Mouse (Mus musculus): ENCODE results near the gene Arvcf.

Arvcf gene

GRCm38 (mm10) chr16:18429641-18430040, 81.7 kb downstream of the Arvcf start:
- DNase-seq (ENCODE audit: low spot score in 2 of 2) = no peak

DNA sequence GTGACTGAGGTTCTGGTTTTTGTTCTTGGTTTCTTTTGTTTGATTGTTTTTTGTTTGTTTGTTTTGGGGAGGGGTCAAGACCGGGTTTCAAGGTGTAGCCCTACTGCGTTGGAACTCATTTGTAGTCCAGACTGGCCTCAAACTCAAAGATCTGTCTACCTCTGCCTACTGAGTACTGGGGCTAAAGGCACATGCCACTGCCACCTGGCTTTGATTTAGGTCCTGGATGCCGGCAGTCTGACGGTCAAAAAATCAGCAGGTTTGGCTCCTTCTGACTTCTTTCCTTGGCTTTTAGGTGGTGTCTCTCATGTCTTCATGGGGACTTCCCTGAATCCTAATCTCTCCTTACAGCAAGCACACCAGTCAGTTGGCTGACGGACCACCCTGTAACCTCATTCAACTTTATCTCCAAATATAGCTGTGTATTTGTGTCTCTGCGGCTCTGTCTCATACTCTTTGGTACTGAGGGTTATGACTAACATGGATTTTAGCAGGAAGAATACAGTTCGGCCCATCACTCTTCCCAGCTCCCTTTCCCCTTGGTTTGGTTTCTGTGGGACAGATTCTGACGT, 82.7 kb downstream of the Arvcf start:
- DNase-seq (ENCODE audit: low spot score in 2 of 2) = no peak

DNA sequence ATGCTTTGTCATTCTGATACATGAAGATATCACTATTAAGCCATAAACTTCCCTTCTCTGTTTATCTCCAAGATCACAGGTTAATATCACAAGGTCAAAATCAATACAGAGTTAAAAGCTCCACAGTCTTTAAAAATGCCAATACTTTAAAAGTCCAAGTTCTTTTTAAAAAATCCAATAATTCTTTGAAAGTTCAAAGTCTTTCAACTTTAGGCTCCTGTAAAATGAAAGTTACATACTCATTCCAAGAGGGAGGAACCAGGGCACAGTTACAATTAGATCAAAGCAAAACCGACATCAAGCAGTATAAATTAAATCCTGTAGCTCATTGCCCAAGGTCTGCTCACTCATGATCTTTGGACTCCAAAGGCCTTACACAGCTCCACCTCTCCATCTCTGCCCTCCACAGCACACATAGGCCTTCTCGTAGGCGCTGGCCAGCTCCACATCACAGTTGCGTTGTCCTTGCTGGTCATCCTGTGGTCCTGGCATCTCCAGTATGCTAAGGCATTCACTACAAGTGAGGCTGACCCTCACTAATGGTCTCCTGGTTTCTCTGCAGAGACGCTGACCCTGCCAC, 85.4 kb downstream of the Arvcf start:
- DNase-seq (ENCODE audit: low spot score in 2 of 2) = no peak

- no peak for DNase-seq (ENCODE audit: low spot score in 2 of 2)
Measured at GRCm38 (mm10) chr16:18436128-18436527, 88.1 kb downstream of the Arvcf start.

- peak; percentile 99 to 100 for DNase-seq (ENCODE audit: low spot score in 2 of 2)
Measured at GRCm38 (mm10) chr16:18443385-18443841, 95.4 kb downstream of the Arvcf start.

GRCm38 (mm10) chr16:18447243-18447642, 99.3 kb downstream of the Arvcf start:
- DNase-seq (ENCODE audit: low spot score in 2 of 2) = no peak

DNA sequence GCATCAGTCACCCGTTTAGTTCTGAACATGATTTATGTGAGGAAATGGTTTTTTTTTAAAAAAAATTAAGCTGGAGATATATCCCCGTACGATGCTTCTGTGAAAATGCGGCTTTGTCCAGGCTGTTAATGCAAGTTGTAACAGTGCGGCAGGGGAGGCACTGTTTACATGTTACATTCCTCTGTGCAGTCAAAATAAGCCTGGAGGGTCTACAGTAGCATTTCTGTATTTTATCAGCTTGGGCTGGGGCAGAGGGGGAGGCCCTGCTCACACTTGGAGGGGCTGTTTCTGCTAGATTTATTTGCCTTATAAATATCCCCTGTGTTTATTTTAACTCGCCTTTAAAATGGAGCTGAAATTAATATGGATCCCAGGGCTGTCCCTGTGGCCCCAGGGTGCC, 100.1 kb downstream of the Arvcf start:
- no peak for DNase-seq (ENCODE audit: low spot score in 2 of 2)

DNA sequence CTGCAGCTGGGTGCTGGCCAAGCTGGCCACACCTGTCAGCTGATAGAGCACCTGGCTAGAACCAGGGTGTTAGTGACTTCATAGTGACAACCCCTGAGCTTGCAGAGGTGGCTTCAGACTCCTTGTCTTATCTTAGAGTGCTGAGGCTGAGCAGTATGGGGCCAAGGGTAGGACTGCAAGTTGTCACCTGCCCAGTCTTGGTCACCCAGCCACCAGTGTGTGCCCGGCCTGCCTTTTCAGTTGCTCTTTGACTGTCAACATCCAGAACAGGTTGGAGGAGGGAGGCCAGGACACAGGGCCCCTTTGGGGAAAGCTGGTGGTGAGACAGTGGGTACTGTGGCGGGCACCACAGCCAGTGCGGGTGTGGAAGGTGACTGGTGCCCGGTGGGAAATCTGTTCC, 101.0 kb downstream of the Arvcf start:
- DNase-seq (ENCODE audit: low spot score in 2 of 2) = no peak

DNA sequence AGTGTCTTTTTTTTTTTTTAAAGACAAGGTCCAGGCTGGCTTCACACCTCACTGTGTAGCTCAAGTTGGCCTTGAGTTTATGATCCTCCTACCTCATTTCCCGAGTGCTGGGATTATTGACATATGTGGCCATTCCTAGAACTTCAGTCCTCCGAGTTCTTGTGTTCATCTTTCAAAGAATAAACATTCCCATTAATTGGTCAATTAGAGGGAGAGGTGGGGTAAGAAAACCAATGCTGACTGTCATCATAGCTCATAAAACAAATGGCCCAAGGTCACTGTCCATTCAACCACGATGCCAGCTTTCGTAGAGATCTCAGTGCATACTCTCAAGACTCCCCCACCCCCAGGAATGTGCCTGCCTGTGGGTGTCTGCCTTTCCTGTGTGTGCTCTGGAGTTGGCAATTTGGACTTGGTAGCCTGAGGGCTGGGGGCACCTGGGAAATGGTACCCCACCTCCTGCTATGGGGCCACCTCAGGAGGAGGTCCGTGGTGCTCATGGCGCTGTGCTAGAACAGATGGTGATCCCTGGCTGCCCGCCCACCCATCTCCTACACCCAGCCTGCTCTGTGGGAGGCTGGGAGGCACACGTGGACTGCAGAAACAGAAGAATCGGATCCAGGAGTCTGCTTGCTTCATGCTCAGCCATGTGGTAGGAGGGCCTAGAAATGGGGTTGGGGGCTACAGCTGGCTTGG, 103.7 kb downstream of the Arvcf start:
- DNase-seq (ENCODE audit: low spot score in 2 of 2) = peak; percentile 74

DNA sequence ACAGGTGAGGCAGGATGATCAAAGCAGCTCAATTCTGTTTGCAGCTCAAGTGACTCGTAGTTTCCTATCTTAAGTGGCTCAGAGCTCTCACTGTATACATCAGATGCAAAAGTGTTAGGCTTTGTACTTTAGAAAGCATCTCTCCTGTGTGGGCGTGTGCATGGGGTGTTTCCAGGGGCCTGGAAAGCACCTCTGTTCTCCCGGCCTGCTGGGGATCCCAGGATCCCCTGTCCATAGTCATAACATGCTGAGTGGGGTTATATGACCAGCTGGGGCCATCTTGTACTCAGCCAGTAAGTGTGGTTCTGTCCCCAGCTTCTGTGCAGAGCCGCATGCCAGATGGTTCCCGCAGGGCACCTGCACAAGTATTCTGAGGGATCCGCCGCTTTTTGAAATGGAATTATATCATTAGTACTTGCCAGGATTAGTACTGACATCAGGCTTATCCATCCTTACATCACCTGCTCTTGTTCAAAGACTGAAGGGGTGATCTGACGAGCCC, 104.4 kb downstream of the Arvcf start:
- DNase-seq (ENCODE audit: low spot score in 2 of 2) = peak; percentile 31 to 52

- no peak for DNase-seq (ENCODE audit: low spot score in 2 of 2)
Measured at GRCm38 (mm10) chr16:18453846-18454245, 105.9 kb downstream of the Arvcf start.

DNA sequence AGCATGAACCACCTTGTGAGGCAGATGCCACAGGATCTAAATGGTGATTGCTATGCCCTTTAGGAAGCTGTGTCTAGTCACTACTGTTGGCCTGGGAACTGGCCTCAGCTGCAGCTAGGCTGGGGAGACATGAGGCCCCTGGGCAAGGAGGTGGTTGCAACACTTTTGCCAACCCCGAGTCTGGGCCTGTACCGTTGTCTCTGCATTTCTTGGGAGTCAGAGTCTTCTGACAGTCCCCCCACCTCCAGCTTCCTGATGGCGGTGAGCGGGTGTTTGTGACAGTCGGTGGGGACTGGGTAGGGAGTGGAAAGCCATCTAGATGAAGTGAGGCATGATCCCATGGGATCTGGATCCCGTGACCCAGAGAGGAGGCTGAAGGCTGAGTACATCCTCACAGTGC, 107.4 kb downstream of the Arvcf start:
- DNase-seq (ENCODE audit: low spot score in 2 of 2) = no peak
